Mouse (Mus musculus): ENCODE measurements around the gene Man1a. TPM values are rescaled to one million over a fixed set of nuclear protein-coding genes. Genes with fewer than 3 reads are reported as not detected.

Gene Man1a
- polyA plus RNA-seq, 1 experiment from 2014 or later, result 14.6 TPM

DNA sequence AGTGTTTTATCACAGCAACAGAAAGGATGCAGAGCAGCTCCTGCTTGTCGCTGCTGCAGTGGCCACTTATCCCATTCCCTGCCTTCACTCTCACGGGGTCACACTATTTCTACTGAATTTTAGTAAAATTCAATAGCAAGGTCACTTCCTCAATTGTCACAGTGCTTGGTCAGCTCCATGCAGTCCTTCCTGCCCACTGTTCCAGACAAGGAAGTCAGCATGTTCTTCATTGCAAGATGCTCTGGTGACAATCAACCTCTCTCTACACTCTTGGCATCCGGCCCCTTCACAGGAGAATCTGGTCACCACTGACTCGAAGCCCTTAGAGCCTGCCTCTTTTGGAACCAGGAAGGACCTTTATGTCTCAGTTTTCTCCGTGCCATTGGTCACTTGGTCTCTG, 148.5 kb downstream of the Man1a start:
- no peaks in the 10 kb centered on the region; the same call in 1 of the 2 replicates for H3K36me3 ChIP-seq
- ATAC-seq, result no peak
- H3K4me2 ChIP-seq (replicated peaks), result no peak overlapping the region
- 75% methylated on average over 5 of the region's 5 CpGs for WGBS
- H3K27ac ChIP-seq, result no peak overlapping the region
- no peak overlapping the region for H3K4me3 ChIP-seq (replicated peaks)
- no peaks in the 10 kb centered on the region for H3K4me1 ChIP-seq (replicated peaks)
- no peak overlapping the region for H3K9ac ChIP-seq
- H3K9me3 ChIP-seq, result no peaks in the 10 kb centered on the region
- H3K27me3 ChIP-seq (replicated peaks), result no peaks in the 10 kb centered on the region

DNA sequence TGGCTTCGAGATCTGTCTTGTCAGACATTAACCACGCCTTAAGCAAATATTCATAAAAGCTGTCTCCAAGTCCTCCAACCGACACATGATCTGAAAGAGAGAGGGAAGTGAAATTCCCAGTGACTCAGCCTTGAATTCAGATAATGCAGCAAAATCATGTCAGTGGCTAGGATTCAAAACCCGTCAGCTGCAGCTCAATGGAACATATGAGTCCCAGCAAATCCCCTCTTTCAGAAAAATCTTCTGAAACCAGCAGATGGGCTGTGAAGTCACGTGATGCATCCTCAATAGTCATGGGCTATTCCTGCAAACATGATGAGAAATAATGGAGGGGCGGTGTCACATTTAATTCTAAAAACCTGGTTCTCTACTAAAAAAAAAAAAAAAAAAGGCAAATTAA, 151.0 kb downstream of the Man1a start:
- ATAC-seq, result no peak
- Histone ChIP-seq H3K4me3 (replicated peaks) (no peak overlapping the region), H3K36me3 (no peaks in the 10 kb centered on the region; the same call in 1 of the 2 replicates), H3K27ac (no peak overlapping the region), H3K4me1 (replicated peaks) (no peaks in the 10 kb centered on the region), H3K27me3 (replicated peaks) (no peaks in the 10 kb centered on the region), H3K4me2 (replicated peaks) (no peak overlapping the region), H3K9me3 (no peaks in the 10 kb centered on the region), H3K9ac (no peak overlapping the region)
- 72% methylated on average over 6 of the region's 6 CpGs for WGBS

DNA sequence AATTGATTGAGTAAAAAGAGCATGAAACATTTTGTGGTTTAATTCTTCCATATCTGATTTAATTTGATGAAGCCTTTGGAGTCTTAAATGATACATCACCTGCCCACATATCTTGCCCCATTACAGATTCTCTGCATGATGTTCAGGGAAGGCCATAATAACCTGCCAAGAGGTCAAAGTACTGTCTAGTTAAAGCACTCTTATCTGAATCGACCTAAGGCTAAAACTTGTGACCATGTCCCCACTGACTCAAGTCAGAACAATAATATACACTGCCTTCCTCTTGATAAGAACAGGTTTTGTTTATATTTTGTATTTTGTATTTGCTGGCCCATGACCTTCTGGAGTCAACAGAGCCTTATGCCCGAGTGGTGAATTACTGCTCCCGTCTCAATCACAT, 154.2 kb downstream of the Man1a start:
- Histone ChIP-seq H3K27me3 (replicated peaks) (no peaks in the 10 kb centered on the region), H3K9ac (no peak overlapping the region), H3K4me2 (replicated peaks) (no peak overlapping the region), H3K27ac (no peak overlapping the region), H3K9me3 (no peaks in the 10 kb centered on the region), H3K36me3 (no peaks in the 10 kb centered on the region; the same call in 1 of the 2 replicates), H3K4me1 (replicated peaks) (no peaks in the 10 kb centered on the region), H3K4me3 (replicated peaks) (no peak overlapping the region)
- WGBS, result 62% methylated on average over 3 of the region's 3 CpGs
- ATAC-seq, result peak; percentile 45; the same call in 1 of the 2 replicates

DNA sequence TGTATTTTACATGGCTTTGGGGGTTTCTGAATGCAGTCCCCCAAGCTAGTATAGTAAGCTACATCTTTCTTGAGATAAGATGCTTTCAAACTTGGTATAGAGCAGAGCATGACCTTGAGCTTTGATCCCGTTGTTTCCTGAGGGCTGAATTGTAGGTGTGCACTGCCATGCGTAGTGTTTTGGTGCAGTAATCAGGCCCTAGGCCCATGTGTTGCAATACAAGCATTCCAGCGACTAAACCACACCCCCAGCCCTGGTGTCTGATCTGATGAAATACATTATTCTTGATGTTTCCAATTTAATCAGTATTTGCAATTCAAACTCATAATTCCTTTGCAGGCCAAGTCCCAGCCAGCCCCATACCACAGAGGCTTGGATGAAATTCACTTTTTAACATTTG, 158.9 kb downstream of the Man1a start:
- Histone ChIP-seq H3K9me3 (no peaks in the 10 kb centered on the region), H3K36me3 (no peaks in the 10 kb centered on the region; the same call in 1 of the 2 replicates), H3K4me3 (replicated peaks) (no peak overlapping the region), H3K4me1 (replicated peaks) (0 out of 2 replicates have a peak, but pooled peaks cover 3% of the 10 kb centered on the region), H3K27me3 (replicated peaks) (no peaks in the 10 kb centered on the region), H3K4me2 (replicated peaks) (no peak overlapping the region), H3K27ac (no peak overlapping the region), H3K9ac (no peak overlapping the region)
- ATAC-seq, result no peak
- WGBS, result 81% methylated on average over 3 of the region's 3 CpGs

DNA sequence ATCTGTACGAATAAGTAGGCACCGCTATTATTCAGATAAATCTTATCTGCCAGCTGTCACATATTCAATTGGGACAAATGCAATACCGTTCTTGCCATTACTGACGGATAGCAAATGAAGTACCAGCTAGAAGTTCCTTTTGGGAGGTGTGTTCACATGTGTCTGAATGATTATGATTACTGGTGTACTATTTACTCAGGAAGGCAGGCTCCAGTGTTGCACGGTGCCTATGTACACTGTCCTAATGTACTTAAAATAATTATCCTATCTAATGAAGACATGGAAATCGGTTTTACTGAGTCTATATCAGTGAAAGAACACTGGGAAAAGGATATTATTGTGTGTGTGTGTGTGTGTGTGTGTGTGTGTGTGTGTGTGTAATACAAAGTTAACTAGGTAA, 160.7 kb downstream of the Man1a start:
- 68% methylated on average over 6 of the region's 6 CpGs for WGBS
- Histone ChIP-seq H3K4me2 (replicated peaks) (no peak overlapping the region), H3K9ac (no peak overlapping the region), H3K9me3 (no peaks in the 10 kb centered on the region), H3K36me3 (no peaks in the 10 kb centered on the region; the same call in 1 of the 2 replicates), H3K4me3 (replicated peaks) (no peak overlapping the region), H3K27ac (no peak overlapping the region), H3K27me3 (replicated peaks) (no peaks in the 10 kb centered on the region), H3K4me1 (replicated peaks) (0 out of 2 replicates have a peak, but pooled peaks cover 3% of the 10 kb centered on the region)
- ATAC-seq, result no peak

DNA sequence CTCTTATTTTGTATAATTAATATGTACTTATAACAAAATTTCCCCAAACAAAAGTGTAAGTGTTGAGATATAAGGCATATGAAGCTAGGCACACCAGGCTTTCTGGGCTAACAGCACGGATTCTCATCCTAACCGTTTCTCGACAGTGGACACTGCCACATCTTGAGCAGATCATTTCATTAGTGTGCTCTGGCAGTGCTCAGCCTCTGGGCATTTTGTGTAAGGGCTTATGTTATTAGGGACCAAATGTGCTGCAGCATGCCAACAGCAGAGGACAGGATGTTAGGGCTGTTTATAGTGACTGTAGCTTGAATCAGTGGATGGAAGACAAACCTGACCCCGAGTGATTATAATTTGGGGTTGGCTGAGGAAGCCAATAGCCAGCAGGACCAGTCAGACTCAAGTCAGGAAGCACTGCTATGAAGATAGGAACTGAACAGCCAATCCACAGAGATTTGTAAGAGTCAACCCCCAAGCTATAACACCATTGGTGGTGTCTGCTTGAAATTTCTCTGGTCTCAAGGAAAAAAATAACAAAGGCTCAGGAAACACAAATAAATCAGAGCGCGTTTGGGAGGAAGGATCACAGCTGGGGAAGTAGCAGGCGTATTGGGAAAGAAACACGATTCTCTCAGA, 161.3 kb downstream of the Man1a start:
- WGBS, result 50% methylated on average over 8 of the region's 8 CpGs
- no peak overlapping the region for H3K9ac ChIP-seq
- H3K4me3 ChIP-seq (replicated peaks), result no peak overlapping the region
- 0 out of 2 replicates have a peak, but pooled peaks cover 3% of the 10 kb centered on the region for H3K4me1 ChIP-seq (replicated peaks)
- H3K4me2 ChIP-seq (replicated peaks), result no peak overlapping the region
- no peaks in the 10 kb centered on the region for H3K27me3 ChIP-seq (replicated peaks)
- ATAC-seq, result peak; percentile 39; the same call in 1 of the 2 replicates
- no peaks in the 10 kb centered on the region for H3K9me3 ChIP-seq
- H3K36me3 ChIP-seq, result no peaks in the 10 kb centered on the region; the same call in 1 of the 2 replicates
- H3K27ac ChIP-seq, result no peak overlapping the region

DNA sequence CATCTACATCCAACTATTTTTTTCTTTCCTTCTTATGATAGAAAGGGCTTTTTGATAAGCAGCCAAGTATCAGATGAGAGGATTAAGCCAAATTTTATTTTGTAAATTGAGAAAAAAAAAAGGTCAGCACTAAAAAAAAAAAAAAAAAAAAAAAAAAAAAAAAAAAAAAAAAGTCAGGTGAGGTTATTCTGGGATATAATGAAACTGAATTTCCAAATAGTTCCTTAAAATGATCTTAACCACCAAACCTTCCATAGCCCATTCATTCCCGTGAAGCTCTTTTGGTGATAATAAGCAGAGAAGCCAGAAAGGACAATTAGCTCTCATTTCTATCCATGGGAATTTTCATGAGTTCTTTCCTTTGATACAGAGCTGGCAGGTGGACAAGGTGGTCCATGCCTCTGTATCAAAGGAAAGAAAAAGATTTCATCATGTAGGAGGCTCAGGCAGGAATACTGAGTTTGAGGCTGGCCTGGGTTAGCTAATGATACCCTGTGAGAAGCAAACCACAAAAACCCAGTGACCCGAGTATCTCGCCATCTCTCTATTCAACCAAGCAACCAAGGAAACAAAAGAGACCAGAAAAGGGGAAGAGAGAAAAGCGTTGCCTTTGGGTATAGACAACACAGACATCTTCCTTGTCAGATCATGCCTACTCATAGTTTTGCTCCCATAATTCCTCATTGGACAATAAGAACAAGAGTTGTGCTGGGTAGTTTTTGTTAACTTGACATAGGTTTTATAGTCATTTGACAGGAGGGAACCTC, 162.7 kb downstream of the Man1a start:
- Histone ChIP-seq H3K4me1 (replicated peaks) (0 out of 2 replicates have a peak, but pooled peaks cover 3% of the 10 kb centered on the region), H3K36me3 (no peaks in the 10 kb centered on the region; the same call in 1 of the 2 replicates), H3K4me3 (replicated peaks) (no peak overlapping the region), H3K27ac (no peak overlapping the region), H3K9me3 (no peaks in the 10 kb centered on the region), H3K27me3 (replicated peaks) (no peaks in the 10 kb centered on the region), H3K9ac (no peak overlapping the region), H3K4me2 (replicated peaks) (no peak overlapping the region)
- 89% methylated on average over 4 of the region's 4 CpGs for WGBS
- no peak for ATAC-seq

DNA sequence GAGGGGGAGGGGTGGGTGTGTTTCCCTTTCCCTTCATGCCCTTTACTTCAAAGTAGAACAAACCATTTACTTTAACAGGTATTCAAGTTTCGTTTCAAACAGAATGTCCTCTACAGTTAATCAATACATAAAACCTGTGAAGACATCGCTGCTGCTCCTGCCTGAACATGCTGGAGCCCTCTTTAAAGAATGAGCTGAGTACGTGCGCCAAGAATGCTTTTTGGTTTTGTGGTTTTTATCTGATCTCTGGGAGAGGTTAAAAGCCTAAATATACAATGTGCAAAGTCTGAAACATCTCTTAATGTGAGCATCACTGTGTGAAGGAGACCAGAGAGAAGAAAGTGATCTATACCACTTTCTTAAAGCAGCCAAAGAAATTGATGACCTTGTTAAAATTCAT, 186.9 kb downstream of the Man1a start:
- Histone ChIP-seq H3K4me2 (replicated peaks) (no peak overlapping the region), H3K27ac (no peak overlapping the region), H3K9ac (no peak overlapping the region), H3K36me3 (no peaks in the 10 kb centered on the region), H3K4me1 (replicated peaks) (no peaks in the 10 kb centered on the region), H3K4me3 (replicated peaks) (no peak overlapping the region), H3K9me3 (no peaks in the 10 kb centered on the region), H3K27me3 (replicated peaks) (no peaks in the 10 kb centered on the region)
- WGBS, result 50% methylated on average over 4 of the region's 4 CpGs
- no peak for ATAC-seq

DNA sequence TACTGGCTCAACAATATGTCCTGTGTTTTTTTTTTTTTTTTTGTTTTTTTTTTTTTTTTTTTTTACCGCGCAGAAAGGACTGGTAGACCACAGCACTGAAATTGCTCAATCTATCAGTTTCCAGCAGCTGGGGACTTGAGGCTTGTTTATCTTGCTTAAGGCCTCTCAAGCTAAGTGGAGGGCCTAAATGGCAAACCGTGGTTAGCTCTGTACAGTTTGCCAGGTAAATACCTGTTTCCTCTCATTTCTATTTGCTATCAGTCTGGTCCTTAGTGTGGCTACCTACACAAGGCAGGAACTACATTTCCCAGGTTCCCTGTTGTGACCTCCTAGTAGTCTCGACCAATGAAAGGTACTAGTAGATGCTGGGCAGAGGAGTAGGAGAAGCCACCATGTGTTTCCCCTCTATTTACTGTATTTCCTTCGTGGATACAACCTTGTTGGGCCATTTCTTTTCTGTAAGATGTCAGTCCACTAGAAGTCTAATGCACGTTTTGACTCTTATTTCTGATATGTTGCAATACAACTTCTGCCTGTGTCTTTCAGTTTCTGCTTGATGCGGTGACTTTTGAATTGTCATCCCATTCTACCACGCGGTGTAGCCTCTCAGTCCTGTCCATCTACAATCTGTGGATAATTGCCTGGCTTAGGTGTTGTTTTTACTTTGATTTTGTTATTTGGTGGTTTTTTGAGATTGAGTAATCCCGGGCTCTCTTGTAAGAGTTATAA, 187.9 kb downstream of the Man1a start:
- Histone ChIP-seq H3K36me3 (no peaks in the 10 kb centered on the region), H3K9me3 (no peaks in the 10 kb centered on the region), H3K27ac (no peak overlapping the region), H3K4me1 (replicated peaks) (no peaks in the 10 kb centered on the region), H3K27me3 (replicated peaks) (no peaks in the 10 kb centered on the region), H3K4me3 (replicated peaks) (no peak overlapping the region), H3K4me2 (replicated peaks) (no peak overlapping the region), H3K9ac (no peak overlapping the region)
- no peak for ATAC-seq
- WGBS, result 76% methylated on average over 10 of the region's 10 CpGs

DNA sequence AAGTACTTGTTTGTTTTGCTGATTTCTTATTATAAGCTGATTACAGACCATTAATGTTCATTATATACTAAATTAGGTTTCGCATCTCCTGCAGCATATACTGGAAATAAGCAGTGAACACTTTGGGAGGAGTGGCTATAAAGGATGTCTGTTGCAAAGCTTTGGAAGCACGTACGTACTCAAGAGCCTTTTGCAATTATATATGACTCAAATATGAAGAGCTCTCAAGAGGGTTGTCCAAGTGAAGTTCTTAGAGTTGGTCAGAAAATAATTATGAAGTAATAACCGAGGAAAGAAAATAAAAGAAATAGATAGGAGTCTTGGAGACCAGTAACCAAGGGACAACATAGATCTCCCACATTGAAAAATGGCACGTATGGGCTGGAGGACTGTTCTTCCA, 189.9 kb downstream of the Man1a start:
- Histone ChIP-seq H3K4me1 (replicated peaks) (no peaks in the 10 kb centered on the region), H3K4me2 (replicated peaks) (no peak overlapping the region), H3K9me3 (no peaks in the 10 kb centered on the region), H3K36me3 (no peaks in the 10 kb centered on the region), H3K4me3 (replicated peaks) (no peak overlapping the region), H3K27ac (no peak overlapping the region), H3K27me3 (replicated peaks) (no peaks in the 10 kb centered on the region), H3K9ac (no peak overlapping the region)
- WGBS, result 80% methylated on average over 5 of the region's 5 CpGs
- no peak for ATAC-seq

DNA sequence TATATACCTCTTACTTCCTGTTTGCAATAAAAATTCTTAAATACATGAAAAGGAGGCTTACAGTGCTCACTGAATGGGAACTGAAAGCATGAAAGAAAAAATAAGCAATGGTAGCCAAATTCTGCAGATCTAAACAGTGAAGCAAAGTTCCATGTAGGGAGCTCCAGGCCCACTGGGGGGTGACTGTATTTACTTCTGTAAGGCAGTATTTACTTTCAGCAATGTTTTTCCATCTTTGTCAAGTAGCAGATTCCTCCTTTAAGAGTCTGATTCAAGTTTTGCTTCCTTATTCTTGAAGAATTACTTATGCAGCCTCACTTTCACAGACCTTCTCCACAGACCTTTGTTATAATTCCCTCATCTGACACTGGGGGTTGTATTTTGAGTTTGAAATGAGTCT, 195.1 kb downstream of the Man1a start:
- H3K27ac ChIP-seq, result no peak overlapping the region
- no peak overlapping the region for H3K4me3 ChIP-seq (replicated peaks)
- no peak overlapping the region for H3K4me2 ChIP-seq (replicated peaks)
- H3K27me3 ChIP-seq (replicated peaks), result no peaks in the 10 kb centered on the region
- ATAC-seq, result no peak
- H3K4me1 ChIP-seq (replicated peaks), result no peaks in the 10 kb centered on the region
- no peaks in the 10 kb centered on the region for H3K36me3 ChIP-seq
- no peak overlapping the region for H3K9ac ChIP-seq
- H3K9me3 ChIP-seq, result no peaks in the 10 kb centered on the region

DNA sequence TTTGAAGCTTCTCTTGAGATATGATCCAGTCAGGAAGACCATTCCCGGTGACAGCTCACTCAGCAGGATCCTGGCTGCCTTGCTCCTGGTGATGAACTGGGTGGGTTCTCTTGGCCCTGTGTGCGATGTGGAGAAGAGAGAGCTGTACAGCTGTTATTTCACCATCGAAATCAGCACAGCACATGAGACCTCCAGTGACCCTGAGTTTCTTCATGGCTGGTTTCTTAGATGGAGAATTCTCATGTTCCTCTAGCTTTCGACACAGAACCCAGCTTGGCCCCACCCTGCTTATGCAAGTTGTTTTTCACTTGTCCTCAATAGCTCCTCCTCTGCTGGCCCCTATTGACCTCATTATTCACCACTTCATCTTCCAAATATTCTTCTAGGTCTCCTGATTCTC, 200.5 kb downstream of the Man1a start:
- H3K4me2 ChIP-seq (replicated peaks), result no peak overlapping the region
- H3K9me3 ChIP-seq, result no peaks in the 10 kb centered on the region
- H3K36me3 ChIP-seq, result no peaks in the 10 kb centered on the region
- no peak overlapping the region for H3K27ac ChIP-seq
- WGBS, result 86% methylated on average over 4 of the region's 4 CpGs
- H3K9ac ChIP-seq, result no peak overlapping the region
- no peak overlapping the region for H3K4me3 ChIP-seq (replicated peaks)
- ATAC-seq, result no peak
- H3K4me1 ChIP-seq (replicated peaks), result no peaks in the 10 kb centered on the region
- H3K27me3 ChIP-seq (replicated peaks), result no peaks in the 10 kb centered on the region
